Mouse (Mus musculus) testis, postnatal 10 days (tissue): ENCODE data around the gene Tpr.

Experiments
- DNase-seq: peaks from one replicate; pipeline ENCODE4 v3.0.0; 2021; ENCODE audit warnings: low spot score

Tpr gene

GRCm38 (mm10) chr1:150392638-150393487, at the start of gene Tpr, which contains the start of gene Odr4:
Tpr (plus strand) TSS chr1:150392838.
Odr4 (minus strand) TSS chr1:150393080.
- peak; percentile 98 for DNase-seq

DNA sequence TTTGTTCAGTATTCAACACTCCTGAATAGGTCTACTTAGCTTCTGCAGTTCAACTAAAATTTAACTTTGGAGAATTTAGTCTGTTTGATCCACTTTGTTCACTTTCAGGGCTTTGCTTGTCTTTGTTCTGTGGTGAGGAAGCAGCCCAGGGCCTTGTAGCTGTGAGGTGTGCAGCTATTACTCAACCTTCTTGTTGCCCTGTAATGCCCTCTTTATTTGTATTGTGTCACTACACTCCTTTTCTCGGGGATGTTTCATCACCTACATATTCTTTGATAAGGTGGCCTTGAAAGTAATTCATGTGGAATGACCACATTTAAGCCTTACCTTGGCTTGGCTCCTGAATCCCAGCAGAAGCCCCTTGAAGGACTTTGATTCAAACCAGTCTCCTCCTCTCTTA, 31.8 kb upstream of the Tpr start:
- DNase-seq: no peak

- no peak for DNase-seq
Observed at GRCm38 (mm10) chr1:150372895-150373294, 19.7 kb upstream of the Tpr start.

- no peak for DNase-seq
Observed at GRCm38 (mm10) chr1:150374247-150374646, 18.4 kb upstream of the Tpr start.

- DNase-seq: no peak
Observed at GRCm38 (mm10) chr1:150384138-150384537, 8.5 kb upstream of the Tpr start.

DNA sequence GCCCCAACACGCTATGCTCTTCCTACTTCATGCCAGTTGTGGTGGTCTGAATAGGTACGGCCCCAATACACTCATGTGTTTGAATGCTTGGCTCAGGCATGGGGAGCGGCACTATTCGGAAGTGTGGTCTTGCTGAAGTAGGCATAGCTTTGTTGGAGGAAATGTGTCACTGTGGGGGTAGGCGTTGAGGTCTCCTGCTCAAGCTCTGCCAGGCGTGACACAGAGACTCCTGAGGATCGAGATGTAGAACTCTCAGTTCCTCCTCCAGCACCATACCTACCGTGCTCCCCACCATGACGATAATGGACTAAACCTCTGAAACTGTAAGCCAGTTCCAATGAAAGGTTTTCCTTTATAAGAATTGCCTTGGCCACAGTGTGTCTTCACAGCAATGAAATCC, 5.1 kb upstream of the Tpr start:
- no peak for DNase-seq

GRCm38 (mm10) chr1:150389390-150390129, 3.1 kb upstream of the Tpr start:
- no peak for DNase-seq

DNA sequence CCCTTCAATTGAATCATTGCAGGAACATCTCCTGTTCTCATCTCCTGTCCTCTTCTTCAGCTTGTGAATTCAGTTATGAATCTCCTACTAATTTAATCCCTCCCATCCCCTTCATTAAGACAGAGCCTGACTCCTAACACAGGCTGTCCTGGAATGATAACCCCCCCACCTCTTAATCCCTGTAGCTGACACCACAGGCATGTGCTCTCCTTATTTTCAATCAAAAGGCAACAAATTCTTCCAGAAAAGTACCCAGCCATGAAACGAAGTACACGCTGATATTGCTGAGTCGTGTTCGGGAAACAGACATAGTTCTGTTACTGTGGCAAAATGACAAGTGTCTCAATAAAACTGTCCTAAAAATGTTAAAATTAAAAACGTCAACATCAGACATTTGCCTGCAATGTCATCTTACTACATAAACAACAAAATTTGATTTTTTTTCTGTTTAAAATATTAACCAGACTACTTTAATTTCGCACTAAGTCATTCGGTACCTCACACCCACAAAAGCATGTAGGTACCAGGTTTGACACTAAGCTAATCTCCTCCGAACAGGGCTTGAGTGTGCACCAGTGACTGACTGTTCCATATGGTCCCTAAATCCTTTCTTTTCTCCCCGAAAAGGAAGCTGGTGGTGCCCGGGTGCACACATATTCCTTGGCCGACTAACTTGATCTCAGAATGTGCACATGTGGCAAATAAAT, 554 bp upstream of the Tpr start:
- no peak for DNase-seq

- no peak for DNase-seq
Observed at GRCm38 (mm10) chr1:150393488-150393852, 832 bp downstream of the Tpr start.

DNA sequence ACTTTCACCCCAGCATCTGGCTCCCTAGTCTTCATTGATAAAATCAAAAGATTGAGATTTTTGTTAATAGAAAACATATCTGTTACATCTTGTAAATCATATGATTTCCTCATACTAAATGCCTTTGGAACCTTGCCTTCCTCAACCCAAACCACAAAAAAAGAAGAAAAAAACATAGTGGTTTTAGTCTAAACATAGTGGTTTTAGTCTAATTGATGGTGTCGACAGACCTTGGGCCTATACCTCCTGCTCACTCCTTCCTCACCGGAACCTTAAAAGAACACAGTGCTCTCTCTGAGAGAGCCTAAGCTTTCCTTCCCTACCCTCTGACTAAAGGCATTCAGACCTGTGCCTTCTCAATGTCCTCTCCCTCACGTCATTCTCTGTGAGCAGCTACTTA, 3.4 kb downstream of the Tpr start:
- no peak for DNase-seq

GRCm38 (mm10) chr1:150403914-150404313, 11.3 kb downstream of the Tpr start:
- DNase-seq: no peak

GRCm38 (mm10) chr1:150404555-150404954, 11.9 kb downstream of the Tpr start:
- no peak for DNase-seq

DNA sequence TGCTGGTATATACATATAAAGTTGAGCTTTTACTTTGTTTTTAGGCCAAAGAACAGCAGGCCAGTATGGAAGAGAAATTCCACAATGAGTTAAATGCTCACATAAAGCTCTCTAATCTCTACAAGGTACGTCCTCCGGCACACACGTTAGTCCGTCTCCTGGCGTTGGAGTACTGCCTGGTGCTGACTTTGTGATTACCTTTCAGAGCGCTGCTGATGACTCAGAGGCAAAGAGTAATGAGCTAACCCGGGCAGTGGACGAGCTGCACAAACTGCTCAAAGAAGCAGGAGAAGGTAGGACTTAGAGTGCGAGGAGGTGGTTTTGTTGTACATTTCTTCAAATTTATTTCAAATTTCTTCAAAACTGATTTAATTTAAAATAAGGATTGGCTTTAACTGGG, 14.6 kb downstream of the Tpr start:
- no peak for DNase-seq

DNA sequence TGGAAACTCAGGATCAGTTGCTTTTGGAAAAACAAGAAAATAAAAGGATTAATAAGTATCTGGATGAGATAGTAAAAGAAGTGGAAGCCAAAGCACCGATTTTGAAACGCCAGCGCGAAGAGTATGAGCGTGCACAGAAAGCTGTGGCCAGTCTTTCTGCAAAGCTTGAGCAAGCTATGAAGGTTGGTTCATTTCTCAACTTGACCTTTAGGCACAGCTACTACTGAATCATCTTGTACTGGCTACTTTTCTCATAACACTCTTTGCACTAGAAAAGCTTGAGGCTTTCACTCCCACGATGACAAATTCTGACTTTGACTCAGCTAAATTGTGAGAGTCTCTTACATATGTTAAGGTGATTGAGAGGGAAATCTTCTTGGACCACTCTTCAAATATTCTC, 17.4 kb downstream of the Tpr start:
- DNase-seq: no peak

- no peak for DNase-seq
Observed at GRCm38 (mm10) chr1:150416006-150416405, 23.4 kb downstream of the Tpr start.

- no peak for DNase-seq
Observed at GRCm38 (mm10) chr1:150418426-150418825, 25.8 kb downstream of the Tpr start.

- DNase-seq: no peak
Observed at GRCm38 (mm10) chr1:150425665-150426064, 33.0 kb downstream of the Tpr start.

DNA sequence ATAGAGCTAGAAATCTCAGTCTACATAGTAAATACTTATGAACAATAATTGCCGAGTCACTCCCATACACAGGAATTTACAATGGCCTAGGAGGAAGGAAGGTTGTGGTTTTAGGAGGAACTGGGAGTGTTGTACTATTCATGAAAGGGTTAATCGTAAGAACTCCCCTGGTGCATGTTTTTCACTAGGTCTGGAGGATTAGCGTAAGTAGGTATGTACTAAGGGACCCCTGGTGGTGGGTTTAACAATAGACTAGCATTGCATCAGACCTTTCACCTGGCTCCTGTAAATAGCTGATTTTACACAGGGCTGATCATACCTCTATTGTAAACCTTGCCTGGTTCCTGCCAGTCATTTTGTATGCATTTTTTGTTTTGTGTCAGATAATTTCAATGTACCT, 33.6 kb downstream of the Tpr start:
- DNase-seq: no peak

GRCm38 (mm10) chr1:150438641-150439040, 46.0 kb downstream of the Tpr start:
- DNase-seq: no peak

GRCm38 (mm10) chr1:150441731-150442130, 49.1 kb downstream of the Tpr start:
- DNase-seq: no peak

DNA sequence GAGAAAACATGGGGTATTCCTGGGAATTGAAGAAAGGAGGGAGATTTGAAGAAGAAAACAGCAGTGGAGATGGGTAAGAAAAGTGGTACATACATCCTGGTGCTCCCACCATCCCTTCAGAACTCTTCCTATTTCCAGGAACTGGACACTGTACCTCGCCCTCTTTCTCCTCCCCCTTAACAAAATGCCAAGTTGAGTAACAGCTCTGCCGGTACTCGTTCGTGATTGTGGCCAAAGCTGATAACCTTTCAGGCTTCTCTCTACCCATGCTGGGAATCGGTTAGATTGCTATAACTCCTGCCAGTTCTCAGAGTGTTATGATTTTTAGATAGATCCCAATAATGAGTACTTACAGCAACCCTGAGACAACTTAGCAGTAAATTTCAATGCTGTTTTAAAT, 66.3 kb downstream of the Tpr start:
- no peak for DNase-seq

- DNase-seq: no peak
Observed at GRCm38 (mm10) chr1:150459599-150459998, 67.0 kb downstream of the Tpr start.

GRCm38 (mm10) chr1:150460595-150460994, 68.0 kb downstream of the Tpr start:
- no peak for DNase-seq
